Mouse (Mus musculus) gastrocnemius, adult 2 months (tissue): ENCODE data around the gene Gm21885. TPM values are rescaled to one million over a fixed set of nuclear protein-coding genes. Genes with fewer than 3 reads are reported as not detected.

Experiments
- DNase-seq: peaks from one replicate; pipeline ENCODE4 v3.0.0; 2022
- H3K27ac ChIP-seq: fragments of 200-600 bp; 2 replicates; pipeline ENCODE4 v1.8.1; 2022; ENCODE audit warnings: mild to moderate bottlenecking
- H3K4me3 ChIP-seq: fragments of 200-600 bp; 2 replicates; pipeline ENCODE4 v1.8.1; 2022; ENCODE audit warnings: mild to moderate bottlenecking, moderate library complexity
- CTCF ChIP-seq: fragments of 200-600 bp; IDR thresholded peaks from 2 replicates; pipeline ENCODE4 v1.8.1; 2022; ENCODE audit warnings: antibody characterized with exemption, mild to moderate bottlenecking, moderate library complexity
- intact Hi-C: fragments of 180-260 bp; cut with DNase I; formaldehyde crosslinking; loops from one replicate; pipeline ENCODE4 v1.15.1; 2025
- long read RNA-seq, 2 experiments: library from polyadenylated mRNA; stranded (forward); transcript quantifications; one replicate each; pipeline ENCODE4 v2.0.0; 2021
- total RNA-seq, 2 experiments: library from RNA; stranded (reverse); gene quantifications; 2 replicates each; pipeline ENCODE4 v1.2.3; 2021

Gm21885 gene
- not detected for total RNA-seq
- long read RNA-seq, experiment 1, result 0 reads
- long read RNA-seq, experiment 2, result 0 reads

GRCm38 (mm10) chr11:94281199-94282181, at the start of gene Gm21885:
Gene Gm21885, plus strand, starts transcription at chr11:94281873.
- Histone ChIP-seq H3K4me3 (no peak within 1 kb of the TSS), H3K27ac (no peak within 1 kb of the TSS)
- intact Hi-C loops, result no loop called here
- DNase-seq, result peak; percentile 44
- TF ChIP-seq CTCF, result no peak

- peak overlapping the region; percentile 88 for H3K27ac ChIP-seq
- H3K4me3 ChIP-seq, result no peak overlapping the region
- TF ChIP-seq CTCF, result no peak
- DNase-seq, result peak; percentile 26
- intact Hi-C loops, result no loop called here
Measured at GRCm38 (mm10) chr11:94233405-94233804, 48.3 kb upstream of the Gm21885 start.

- no peak for TF ChIP-seq CTCF
- intact Hi-C loops, result no loop called here
Measured at GRCm38 (mm10) chr11:94234380-94234779, 47.3 kb upstream of the Gm21885 start.

GRCm38 (mm10) chr11:94234857-94235256, 46.8 kb upstream of the Gm21885 start:
- no peak for TF ChIP-seq CTCF
- H3K4me3 ChIP-seq, result no peak overlapping the region
- H3K27ac ChIP-seq, result no peak overlapping the region
- no peak for DNase-seq
- intact Hi-C loops, result loop anchor here (5.0 kb wide), 1 partner anchor 252 kb away; the partner anchor contains the start of gene Spata20

More at GRCm38 (mm10) chr11:94234380-94234779, 47.3 kb upstream of the Gm21885 start:
- Histone ChIP-seq H3K27ac (no peak overlapping the region), H3K4me3 (no peak overlapping the region)
- no peak for DNase-seq

- H3K27ac ChIP-seq, result peak overlapping the region; percentile 64
- no peak overlapping the region for H3K4me3 ChIP-seq
- TF ChIP-seq CTCF, result peak; percentile 88
- DNase-seq, result peak; percentile 72
- intact Hi-C loops, result loop anchor here (1.0 to 5.0 kb wide), 3 partner anchors 41 to 251 kb away; partner anchors contain the start of gene Spata20
Measured at GRCm38 (mm10) chr11:94236074-94236473, 45.6 kb upstream of the Gm21885 start.

- H3K27ac ChIP-seq, result no peak overlapping the region
- no peak for DNase-seq
- TF ChIP-seq CTCF, result no peak
- intact Hi-C loops, result loop anchor here (5.0 kb wide), 1 partner anchor 249 kb away; the partner anchor contains the start of gene Spata20
- no peak overlapping the region for H3K4me3 ChIP-seq
Measured at GRCm38 (mm10) chr11:94238786-94239185, 42.9 kb upstream of the Gm21885 start.

- H3K27ac ChIP-seq, result no peak overlapping the region
- TF ChIP-seq CTCF, result no peak
- intact Hi-C loops, result loop anchor here (5.0 kb wide), 1 partner anchor 248 kb away; the partner anchor contains the start of gene Spata20
- H3K4me3 ChIP-seq, result no peak overlapping the region
- DNase-seq, result no peak
Measured at GRCm38 (mm10) chr11:94239706-94240105, 42.0 kb upstream of the Gm21885 start.

- peak; percentile 67 for DNase-seq
- peak; percentile 35 for TF ChIP-seq CTCF
- peak overlapping the region; percentile 84 for H3K27ac ChIP-seq
- peak overlapping the region; percentile 72 for H3K4me3 ChIP-seq
- intact Hi-C loops, result no loop called here
Measured at GRCm38 (mm10) chr11:94242760-94243421, 38.8 kb upstream of the Gm21885 start.

GRCm38 (mm10) chr11:94243422-94244180, 38.1 kb upstream of the Gm21885 start:
- intact Hi-C loops, result no loop called here
- TF ChIP-seq CTCF, result no peak
- Histone ChIP-seq H3K27ac (peak overlapping the region; percentile 84), H3K4me3 (peak overlapping the region; percentile 72)
- no peak for DNase-seq

GRCm38 (mm10) chr11:94244385-94244784, 37.3 kb upstream of the Gm21885 start:
- intact Hi-C loops, result no loop called here
- no peak for DNase-seq
- no peak overlapping the region for H3K4me3 ChIP-seq
- TF ChIP-seq CTCF, result no peak
- no peak overlapping the region for H3K27ac ChIP-seq

- no peak for TF ChIP-seq CTCF
- DNase-seq, result no peak
- Histone ChIP-seq H3K27ac (no peak within 1 kb of the TSS), H3K4me3 (no peak within 1 kb of the TSS)
- intact Hi-C loops, result no loop called here
Measured at GRCm38 (mm10) chr11:94245955-94246788, 35.5 kb upstream of the Gm21885 start, which contains the start of gene Wfikkn2. Gene Wfikkn2, minus strand, starts transcription at chr11:94246005.
